Mouse (Mus musculus): Measurements from ENCODE around the gene Med27. TPM values are rescaled to one million over a fixed set of nuclear protein-coding genes. Genes with fewer than 3 reads are reported as not detected.

Gene Med27
- polyA plus RNA-seq, 1 experiment = 49.8 TPM

- Histone ChIP-seq H3K4me3 (ENCODE audit: insufficient read depth, poor library complexity, severe bottlenecking) (no peak overlapping the region), H3K27me3 (ENCODE audit: control insufficient read depth, insufficient read depth, insufficient read length) (no peaks in the 10 kb centered on the region), H3K79me3 (ENCODE audit: low read depth) (peaks cover 1% of the 10 kb centered on the region), H3K36me3 (ENCODE audit: control insufficient read depth, insufficient read depth) (peaks cover 9% of the 10 kb centered on the region), H3ac (ENCODE audit: control insufficient read depth, insufficient read length, low read depth) (no peak overlapping the region), H3K79me2 (ENCODE audit: control insufficient read depth, insufficient read depth) (peaks cover 12% of the 10 kb centered on the region)
- TF ChIP-seq FOSL1 (IDR thresholded peaks at IDR 0.05; ENCODE audit: insufficient read depth, low read length, poor library complexity, severe bottlenecking) (no peak), USF1 (IDR thresholded peaks at IDR 0.05; ENCODE audit: low read depth) (no peak), CTCF (IDR thresholded peaks at IDR 0.05; ENCODE audit: control insufficient read depth, insufficient read depth, insufficient read length) (no peak), MYOD1 (IDR thresholded peaks at IDR 0.05; ENCODE audit: control insufficient read depth, insufficient read length, low read depth) (no peak), CEBPB (IDR thresholded peaks at IDR 0.05; ENCODE audit: low read depth) (no peak), MAX (IDR thresholded peaks at IDR 0.05) (no peak), MYOG (IDR thresholded peaks at IDR 0.05; ENCODE audit: control insufficient read depth, extremely low read depth, insufficient read length) (no peak)
These were observed 12.2 kb downstream of the Med27 start for GRCm38 (mm10) chr2:29358696-29359375.

GRCm38 (mm10) chr2:29360956-29361355 is 14.3 kb downstream of the Med27 start:
- no peak overlapping the region for H3ac ChIP-seq (ENCODE audit: control insufficient read depth, insufficient read length, low read depth)
- H3K79me2 ChIP-seq (ENCODE audit: control insufficient read depth, insufficient read depth) = peaks cover 8% of the 10 kb centered on the region
- no peak overlapping the region for H3K4me3 ChIP-seq (ENCODE audit: insufficient read depth, poor library complexity, severe bottlenecking)
- no peaks in the 10 kb centered on the region for H3K36me3 ChIP-seq (ENCODE audit: control insufficient read depth, insufficient read depth)
- no peaks in the 10 kb centered on the region for H3K79me3 ChIP-seq (ENCODE audit: low read depth)
- no peak for TF ChIP-seq MAX (IDR thresholded peaks at IDR 0.05)
- TF ChIP-seq CEBPB (IDR thresholded peaks at IDR 0.05; ENCODE audit: low read depth) = no peak
- TF ChIP-seq CTCF (IDR thresholded peaks at IDR 0.05; ENCODE audit: control insufficient read depth, insufficient read depth, insufficient read length) = no peak
- TF ChIP-seq FOSL1 (IDR thresholded peaks at IDR 0.05; ENCODE audit: insufficient read depth, low read length, poor library complexity, severe bottlenecking) = no peak
- no peak for TF ChIP-seq MYOG (IDR thresholded peaks at IDR 0.05; ENCODE audit: control insufficient read depth, extremely low read depth, insufficient read length)
- TF ChIP-seq USF1 (IDR thresholded peaks at IDR 0.05; ENCODE audit: low read depth) = no peak
- TF ChIP-seq MYOD1 (IDR thresholded peaks at IDR 0.05; ENCODE audit: control insufficient read depth, insufficient read length, low read depth) = no peak
- no peaks in the 10 kb centered on the region for H3K27me3 ChIP-seq (ENCODE audit: control insufficient read depth, insufficient read depth, insufficient read length)

GRCm38 (mm10) chr2:29365000-29365695 is 18.5 kb downstream of the Med27 start:
- Histone ChIP-seq H3K36me3 (ENCODE audit: control insufficient read depth, insufficient read depth) (no peaks in the 10 kb centered on the region), H3K79me2 (ENCODE audit: control insufficient read depth, insufficient read depth) (peaks cover 10% of the 10 kb centered on the region), H3K27me3 (ENCODE audit: control insufficient read depth, insufficient read depth, insufficient read length) (no peaks in the 10 kb centered on the region), H3K4me3 (ENCODE audit: insufficient read depth, poor library complexity, severe bottlenecking) (no peak overlapping the region), H3ac (ENCODE audit: control insufficient read depth, insufficient read length, low read depth) (no peak overlapping the region), H3K79me3 (ENCODE audit: low read depth) (no peaks in the 10 kb centered on the region)
- TF ChIP-seq MYOG (IDR thresholded peaks at IDR 0.05; ENCODE audit: control insufficient read depth, extremely low read depth, insufficient read length) (no peak), CTCF (IDR thresholded peaks at IDR 0.05; ENCODE audit: control insufficient read depth, insufficient read depth, insufficient read length) (no peak), CEBPB (IDR thresholded peaks at IDR 0.05; ENCODE audit: low read depth) (no peak), MYOD1 (IDR thresholded peaks at IDR 0.05; ENCODE audit: control insufficient read depth, insufficient read length, low read depth) (no peak), USF1 (IDR thresholded peaks at IDR 0.05; ENCODE audit: low read depth) (no peak), FOSL1 (IDR thresholded peaks at IDR 0.05; ENCODE audit: insufficient read depth, low read length, poor library complexity, severe bottlenecking) (no peak), MAX (IDR thresholded peaks at IDR 0.05) (no peak)

- Histone ChIP-seq H3K4me3 (ENCODE audit: insufficient read depth, poor library complexity, severe bottlenecking) (no peak overlapping the region), H3ac (ENCODE audit: control insufficient read depth, insufficient read length, low read depth) (no peak overlapping the region), H3K79me2 (ENCODE audit: control insufficient read depth, insufficient read depth) (peaks cover 12% of the 10 kb centered on the region), H3K27me3 (ENCODE audit: control insufficient read depth, insufficient read depth, insufficient read length) (no peaks in the 10 kb centered on the region), H3K36me3 (ENCODE audit: control insufficient read depth, insufficient read depth) (no peaks in the 10 kb centered on the region), H3K79me3 (ENCODE audit: low read depth) (peaks cover 2% of the 10 kb centered on the region)
- no peak for TF ChIP-seq MYOD1 (IDR thresholded peaks at IDR 0.05; ENCODE audit: control insufficient read depth, insufficient read length, low read depth)
- no peak for TF ChIP-seq CTCF (IDR thresholded peaks at IDR 0.05; ENCODE audit: control insufficient read depth, insufficient read depth, insufficient read length)
- TF ChIP-seq MYOG (IDR thresholded peaks at IDR 0.05; ENCODE audit: control insufficient read depth, extremely low read depth, insufficient read length) = no peak
- no peak for TF ChIP-seq FOSL1 (IDR thresholded peaks at IDR 0.05; ENCODE audit: insufficient read depth, low read length, poor library complexity, severe bottlenecking)
- no peak for TF ChIP-seq MAX (IDR thresholded peaks at IDR 0.05)
- no peak for TF ChIP-seq CEBPB (IDR thresholded peaks at IDR 0.05; ENCODE audit: low read depth)
- no peak for TF ChIP-seq USF1 (IDR thresholded peaks at IDR 0.05; ENCODE audit: low read depth)
These were observed 22.1 kb downstream of the Med27 start for GRCm38 (mm10) chr2:29368730-29369129.

- no peak for TF ChIP-seq CTCF (IDR thresholded peaks at IDR 0.05; ENCODE audit: control insufficient read depth, insufficient read depth, insufficient read length)
- TF ChIP-seq MYOD1 (IDR thresholded peaks at IDR 0.05; ENCODE audit: control insufficient read depth, insufficient read length, low read depth) = no peak
- TF ChIP-seq FOSL1 (IDR thresholded peaks at IDR 0.05; ENCODE audit: insufficient read depth, low read length, poor library complexity, severe bottlenecking) = no peak
- TF ChIP-seq CEBPB (IDR thresholded peaks at IDR 0.05; ENCODE audit: low read depth) = no peak
- no peak for TF ChIP-seq USF1 (IDR thresholded peaks at IDR 0.05; ENCODE audit: low read depth)
- no peak for TF ChIP-seq MAX (IDR thresholded peaks at IDR 0.05)
- no peak for TF ChIP-seq MYOG (IDR thresholded peaks at IDR 0.05; ENCODE audit: control insufficient read depth, extremely low read depth, insufficient read length)
- Histone ChIP-seq H3K79me2 (ENCODE audit: control insufficient read depth, insufficient read depth) (peaks cover 18% of the 10 kb centered on the region), H3K4me3 (ENCODE audit: insufficient read depth, poor library complexity, severe bottlenecking) (no peak overlapping the region), H3K27me3 (ENCODE audit: control insufficient read depth, insufficient read depth, insufficient read length) (no peaks in the 10 kb centered on the region), H3K36me3 (ENCODE audit: control insufficient read depth, insufficient read depth) (no peaks in the 10 kb centered on the region), H3ac (ENCODE audit: control insufficient read depth, insufficient read length, low read depth) (no peak overlapping the region), H3K79me3 (ENCODE audit: low read depth) (peaks cover 2% of the 10 kb centered on the region)
These were observed 25.6 kb downstream of the Med27 start for GRCm38 (mm10) chr2:29372176-29372575.
